Mouse (Mus musculus) CD4-positive, CD25-positive, alpha-beta regulatory T cell (primary cell): ENCODE measurements around the gene Ptcd2. TPM values are rescaled to one million over a fixed set of nuclear protein-coding genes. Genes with fewer than 3 reads are reported as not detected.

ENCODE experiments used
- polyA plus RNA-seq: library from polyadenylated mRNA; unstranded; fragments of 100-300 nt; shearing (Covaris generic); gene quantifications from one replicate; pipeline ENCODE4 v1.2.1, GENCODE M21; 2017

The Ptcd2 gene
- 65.2 TPM for polyA plus RNA-seq

DNA sequence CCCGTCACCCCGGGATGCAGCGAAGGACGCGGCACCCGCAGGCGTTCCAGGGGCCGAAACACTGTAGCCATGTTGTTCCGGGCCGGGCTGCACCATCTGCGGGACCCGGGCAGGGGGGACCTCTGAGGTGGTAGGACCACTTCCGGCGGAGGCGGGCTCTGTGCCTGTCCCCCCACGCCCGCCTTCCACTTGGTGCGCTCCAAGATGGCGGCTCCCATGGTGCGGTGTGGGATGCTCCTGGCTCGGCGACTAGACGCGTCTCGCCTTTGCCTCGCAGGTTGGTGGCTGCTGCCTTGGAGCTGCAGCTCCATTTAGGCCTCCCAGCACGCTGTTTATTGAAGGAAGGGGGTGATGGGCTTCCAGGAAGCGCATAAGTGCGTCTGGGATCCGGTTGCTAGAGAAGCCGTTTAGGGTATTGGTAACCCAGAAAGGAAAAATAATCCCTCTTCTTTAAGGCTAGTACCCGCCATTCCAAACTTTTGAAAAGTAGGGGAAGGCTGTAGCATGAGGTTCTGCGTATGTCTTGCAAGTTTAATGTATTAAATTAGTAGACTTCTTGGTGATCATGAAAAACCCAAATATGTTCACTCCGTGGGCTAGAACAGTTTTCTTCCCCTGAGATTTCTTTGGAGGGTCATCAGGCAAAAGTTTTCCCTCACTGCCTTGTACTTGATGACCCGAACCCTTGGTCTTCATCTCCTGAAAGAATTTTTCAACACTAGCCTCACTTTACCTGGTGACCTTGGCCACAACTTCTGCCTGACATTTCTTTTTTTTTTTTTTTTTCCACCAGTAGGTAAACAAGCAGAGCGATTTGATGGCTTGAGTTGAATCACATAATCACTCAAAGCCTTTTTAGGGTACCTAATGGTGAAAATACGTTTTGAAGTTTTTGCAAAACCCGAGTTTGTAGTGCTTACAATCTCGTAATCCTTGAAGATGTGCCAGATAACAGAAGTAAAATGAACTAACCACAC lies at the start of gene Ptcd2, which contains the start of gene Mrps27:
Gene Ptcd2 (minus strand): TSS at position 107 of the 977 bp plus-strand sequence.
Gene Mrps27 (plus strand): TSS at position 188 of the 977 bp plus-strand sequence.

Other genes starting within 250 kb of the Ptcd2 start
- gene Zfp366, start 159.9 kb downstream of the Ptcd2 start, polyA plus RNA-seq: 0.08 TPM
- gene Mrps27, start 81 bp upstream of the Ptcd2 start, polyA plus RNA-seq: 27.7 TPM
- gene Map1b, start 171.8 kb upstream of the Ptcd2 start, polyA plus RNA-seq: 0.23 TPM